Mouse (Mus musculus): Measurements from ENCODE around the gene Sipa1l2. TPM values are rescaled to one million over a fixed set of nuclear protein-coding genes. Genes with fewer than 3 reads are reported as not detected.

Gene Sipa1l2
- polyA plus RNA-seq, 1 experiment from 2014 or later, result 7.0 TPM

GRCm38 (mm10) chr8:125595571-125596508 is 26.2 kb upstream of the Sipa1l2 start:
- no peaks in the 10 kb centered on the region for H3K36me3 ChIP-seq (ENCODE audit: control insufficient read depth, insufficient read depth, low read length)
- H3K9me3 ChIP-seq (ENCODE audit: control insufficient read depth, low read depth, low read length), result no peaks in the 10 kb centered on the region
- no peak overlapping the region for H3K4me3 ChIP-seq (ENCODE audit: low read depth, low read length)
- H3K4me1 ChIP-seq (ENCODE audit: control insufficient read depth, insufficient read depth, low read length), result peaks cover 14% of the 10 kb centered on the region; the same call in 1 of the 2 replicates
- H3K27me3 ChIP-seq (ENCODE audit: control insufficient read depth, insufficient read depth, low read length), result no peaks in the 10 kb centered on the region
- no peak overlapping the region for H3K9ac ChIP-seq (replicated peaks; ENCODE audit: low read depth, low read length)
- H3K27ac ChIP-seq (ENCODE audit: low read length), result no peak overlapping the region
- no peak overlapping the region for H3K4me2 ChIP-seq (replicated peaks; ENCODE audit: low read depth, low read length)
- no peak for ATAC-seq (ENCODE audit: insufficient number of reproducible peaks, insufficient read depth, low FRiP score, low read depth)
- WGBS, result 42% methylated on average over 17 of the region's 17 CpGs

DNA sequence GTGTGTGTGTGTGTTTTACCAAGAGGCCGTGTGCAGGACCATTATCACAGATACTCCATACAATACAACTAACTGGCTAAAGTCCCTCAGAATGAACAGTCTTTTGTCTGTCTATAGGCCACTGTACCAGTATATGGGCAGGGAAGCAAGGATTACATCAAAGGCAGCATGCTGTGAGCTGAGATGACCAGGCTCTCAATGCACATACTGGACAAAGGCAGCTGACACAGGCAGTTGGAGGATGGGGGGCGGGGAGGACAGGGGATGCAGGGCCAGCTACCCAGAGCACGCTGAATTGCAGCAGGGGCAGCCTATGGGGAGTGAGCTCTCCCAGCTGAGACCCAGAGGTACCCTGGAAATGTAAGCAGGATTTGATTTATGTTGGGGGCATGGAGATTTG is 20.8 kb upstream of the Sipa1l2 start:
- WGBS, result 46% methylated on average over 3 of the region's 3 CpGs
- Histone ChIP-seq H3K9me3 (ENCODE audit: control insufficient read depth, low read depth, low read length) (no peaks in the 10 kb centered on the region), H3K27me3 (ENCODE audit: control insufficient read depth, insufficient read depth, low read length) (no peaks in the 10 kb centered on the region), H3K27ac (ENCODE audit: low read length) (no peak overlapping the region), H3K4me2 (replicated peaks; ENCODE audit: low read depth, low read length) (no peak overlapping the region), H3K4me3 (ENCODE audit: low read depth, low read length) (no peak overlapping the region), H3K4me1 (ENCODE audit: control insufficient read depth, insufficient read depth, low read length) (peaks cover under 1% of the 10 kb centered on the region; the same call in 1 of the 2 replicates), H3K9ac (replicated peaks; ENCODE audit: low read depth, low read length) (no peak overlapping the region), H3K36me3 (ENCODE audit: control insufficient read depth, insufficient read depth, low read length) (no peaks in the 10 kb centered on the region)
- no peak for ATAC-seq (ENCODE audit: insufficient number of reproducible peaks, insufficient read depth, low FRiP score, low read depth)

DNA sequence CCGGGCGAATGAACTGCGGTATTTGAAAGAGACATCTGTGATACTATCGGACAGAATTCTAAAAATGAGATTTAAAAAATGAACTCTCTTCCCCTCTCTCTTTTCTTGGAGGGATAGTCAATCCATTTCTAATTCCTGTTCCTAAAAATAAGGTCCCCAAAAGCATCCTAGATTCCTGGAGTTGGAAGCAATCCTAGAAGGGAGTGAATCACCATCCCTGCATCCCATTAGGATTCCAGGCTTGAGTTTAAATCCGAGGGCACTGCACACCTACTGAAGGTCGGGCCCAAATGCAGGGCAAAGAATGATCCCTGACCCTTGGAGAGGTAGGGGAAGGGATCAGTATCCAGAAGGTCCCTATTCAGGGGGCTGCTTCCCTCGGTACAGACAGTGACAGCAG is 17.0 kb upstream of the Sipa1l2 start:
- no peak overlapping the region for H3K4me2 ChIP-seq (replicated peaks; ENCODE audit: low read depth, low read length)
- no peaks in the 10 kb centered on the region for H3K36me3 ChIP-seq (ENCODE audit: control insufficient read depth, insufficient read depth, low read length)
- H3K27me3 ChIP-seq (ENCODE audit: control insufficient read depth, insufficient read depth, low read length), result no peaks in the 10 kb centered on the region
- no peak overlapping the region for H3K9ac ChIP-seq (replicated peaks; ENCODE audit: low read depth, low read length)
- H3K4me3 ChIP-seq (ENCODE audit: low read depth, low read length), result no peak overlapping the region
- ATAC-seq (ENCODE audit: insufficient number of reproducible peaks, insufficient read depth, low FRiP score, low read depth), result no peak
- no peak overlapping the region for H3K27ac ChIP-seq (ENCODE audit: low read length)
- H3K4me1 ChIP-seq (ENCODE audit: control insufficient read depth, insufficient read depth, low read length), result 0 out of 2 replicates have a peak, but pooled peaks cover 3% of the 10 kb centered on the region
- WGBS, result 85% methylated on average over 7 of the region's 7 CpGs
- H3K9me3 ChIP-seq (ENCODE audit: control insufficient read depth, low read depth, low read length), result no peaks in the 10 kb centered on the region

- H3K9me3 ChIP-seq (ENCODE audit: control insufficient read depth, low read depth, low read length), result no peaks in the 10 kb centered on the region
- no peaks in the 10 kb centered on the region for H3K36me3 ChIP-seq (ENCODE audit: control insufficient read depth, insufficient read depth, low read length)
- WGBS, result 38% methylated on average over 3 of the region's 3 CpGs
- ATAC-seq (ENCODE audit: insufficient number of reproducible peaks, insufficient read depth, low FRiP score, low read depth), result no peak
- no peak overlapping the region for H3K9ac ChIP-seq (replicated peaks; ENCODE audit: low read depth, low read length)
- no peak overlapping the region for H3K4me2 ChIP-seq (replicated peaks; ENCODE audit: low read depth, low read length)
- no peak overlapping the region for H3K27ac ChIP-seq (ENCODE audit: low read length)
- H3K4me3 ChIP-seq (ENCODE audit: low read depth, low read length), result no peak overlapping the region
- H3K27me3 ChIP-seq (ENCODE audit: control insufficient read depth, insufficient read depth, low read length), result no peaks in the 10 kb centered on the region
- H3K4me1 ChIP-seq (ENCODE audit: control insufficient read depth, insufficient read depth, low read length), result 0 out of 2 replicates have a peak, but pooled peaks cover 3% of the 10 kb centered on the region
These were observed 14.7 kb upstream of the Sipa1l2 start for GRCm38 (mm10) chr8:125584276-125584675.

- H3K27ac ChIP-seq (ENCODE audit: low read length), result no peak overlapping the region
- WGBS, result 94% methylated on average over 5 of the region's 5 CpGs
- H3K4me2 ChIP-seq (replicated peaks; ENCODE audit: low read depth, low read length), result no peak overlapping the region
- no peak overlapping the region for H3K4me3 ChIP-seq (ENCODE audit: low read depth, low read length)
- no peaks in the 10 kb centered on the region for H3K27me3 ChIP-seq (ENCODE audit: control insufficient read depth, insufficient read depth, low read length)
- ATAC-seq (ENCODE audit: insufficient number of reproducible peaks, insufficient read depth, low FRiP score, low read depth), result no peak
- H3K9ac ChIP-seq (replicated peaks; ENCODE audit: low read depth, low read length), result no peak overlapping the region
- no peaks in the 10 kb centered on the region for H3K36me3 ChIP-seq (ENCODE audit: control insufficient read depth, insufficient read depth, low read length)
- peaks cover 3% of the 10 kb centered on the region; the same call in 1 of the 2 replicates for H3K9me3 ChIP-seq (ENCODE audit: control insufficient read depth, low read depth, low read length)
- H3K4me1 ChIP-seq (ENCODE audit: control insufficient read depth, insufficient read depth, low read length), result 0 out of 2 replicates have a peak, but pooled peaks cover 3% of the 10 kb centered on the region
These were observed 10.8 kb upstream of the Sipa1l2 start for GRCm38 (mm10) chr8:125580426-125580825.

DNA sequence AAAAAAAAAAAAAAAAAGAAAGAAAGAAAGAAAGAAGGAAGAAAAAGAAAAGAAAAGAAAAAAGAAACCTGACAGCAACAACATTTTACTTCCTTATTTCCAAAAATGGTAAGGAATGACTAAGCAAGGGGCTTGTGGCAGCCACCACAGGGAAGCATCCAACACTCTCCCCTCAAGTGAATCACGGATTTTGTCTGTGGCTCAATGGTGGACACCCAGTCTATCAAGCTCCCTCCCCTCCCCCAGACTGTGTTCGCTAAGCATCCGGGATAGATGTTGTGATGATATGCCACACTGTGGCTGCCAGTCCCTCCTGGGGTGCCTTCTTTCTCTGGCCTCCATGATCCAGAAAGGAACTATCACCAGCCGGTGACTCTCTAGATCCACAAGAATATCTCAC is 6.5 kb upstream of the Sipa1l2 start:
- no peak overlapping the region for H3K9ac ChIP-seq (replicated peaks; ENCODE audit: low read depth, low read length)
- H3K4me1 ChIP-seq (ENCODE audit: control insufficient read depth, insufficient read depth, low read length), result no peaks in the 10 kb centered on the region
- no peak overlapping the region for H3K4me2 ChIP-seq (replicated peaks; ENCODE audit: low read depth, low read length)
- WGBS, result 84% methylated on average over 4 of the region's 4 CpGs
- H3K36me3 ChIP-seq (ENCODE audit: control insufficient read depth, insufficient read depth, low read length), result no peaks in the 10 kb centered on the region
- H3K27me3 ChIP-seq (ENCODE audit: control insufficient read depth, insufficient read depth, low read length), result no peaks in the 10 kb centered on the region
- no peak for ATAC-seq (ENCODE audit: insufficient number of reproducible peaks, insufficient read depth, low FRiP score, low read depth)
- H3K27ac ChIP-seq (ENCODE audit: low read length), result no peak overlapping the region
- peaks cover 3% of the 10 kb centered on the region; the same call in 1 of the 2 replicates for H3K9me3 ChIP-seq (ENCODE audit: control insufficient read depth, low read depth, low read length)
- no peak overlapping the region for H3K4me3 ChIP-seq (ENCODE audit: low read depth, low read length)

DNA sequence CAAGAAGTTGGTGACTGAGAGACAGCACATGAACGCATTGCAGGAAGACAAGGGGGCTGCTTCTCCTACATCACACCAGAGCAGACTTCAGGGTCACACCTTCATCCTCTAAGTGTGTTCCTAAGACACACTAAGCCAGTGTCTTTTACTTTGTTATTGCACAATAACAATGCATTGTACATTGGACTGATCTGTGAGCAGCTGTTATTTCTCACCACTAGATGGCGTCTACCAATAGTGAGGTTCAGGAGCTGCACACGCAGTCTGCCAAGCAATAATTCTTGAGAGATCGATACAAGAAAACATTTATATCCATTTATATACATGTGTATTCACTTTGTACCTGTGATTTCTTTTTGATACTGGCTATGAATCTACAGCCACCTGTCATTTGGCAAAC is 4.7 kb upstream of the Sipa1l2 start:
- ATAC-seq (ENCODE audit: insufficient number of reproducible peaks, insufficient read depth, low FRiP score, low read depth), result no peak
- Histone ChIP-seq H3K27ac (ENCODE audit: low read length) (no peak overlapping the region), H3K4me3 (ENCODE audit: low read depth, low read length) (no peak overlapping the region), H3K9ac (replicated peaks; ENCODE audit: low read depth, low read length) (no peak overlapping the region), H3K27me3 (ENCODE audit: control insufficient read depth, insufficient read depth, low read length) (no peaks in the 10 kb centered on the region), H3K4me1 (ENCODE audit: control insufficient read depth, insufficient read depth, low read length) (no peaks in the 10 kb centered on the region), H3K36me3 (ENCODE audit: control insufficient read depth, insufficient read depth, low read length) (no peaks in the 10 kb centered on the region), H3K4me2 (replicated peaks; ENCODE audit: low read depth, low read length) (no peak overlapping the region), H3K9me3 (ENCODE audit: control insufficient read depth, low read depth, low read length) (peaks cover 3% of the 10 kb centered on the region; the same call in 1 of the 2 replicates)
- 30% methylated on average over 4 of the region's 4 CpGs for WGBS

- Histone ChIP-seq H3K27me3 (ENCODE audit: control insufficient read depth, insufficient read depth, low read length) (no peaks in the 10 kb centered on the region), H3K27ac (ENCODE audit: low read length) (no peak overlapping the region), H3K4me1 (ENCODE audit: control insufficient read depth, insufficient read depth, low read length) (peaks cover 11% of the 10 kb centered on the region), H3K9ac (replicated peaks; ENCODE audit: low read depth, low read length) (no peak overlapping the region), H3K4me2 (replicated peaks; ENCODE audit: low read depth, low read length) (no peak overlapping the region), H3K36me3 (ENCODE audit: control insufficient read depth, insufficient read depth, low read length) (no peaks in the 10 kb centered on the region), H3K4me3 (ENCODE audit: low read depth, low read length) (no peak overlapping the region), H3K9me3 (ENCODE audit: control insufficient read depth, low read depth, low read length) (no peaks in the 10 kb centered on the region)
- 93% methylated on average over 4 of the region's 4 CpGs for WGBS
- no peak for ATAC-seq (ENCODE audit: insufficient number of reproducible peaks, insufficient read depth, low FRiP score, low read depth)
These were observed 2.6 kb upstream of the Sipa1l2 start for GRCm38 (mm10) chr8:125572246-125572645.
